Mouse (Mus musculus) brain, embryonic 18.5 days (tissue): Measurements from ENCODE around the gene Mertk.
A peak's percentile ranks its signal among the peaks of the same experiment; 100 is the strongest.

Source experiments
- DNase-seq: peaks from one replicate; pipeline ENCODE4 v3.0.0-alpha.2; 2012; ENCODE audit warnings: low read depth, low spot score

The Mertk gene

GRCm38 (mm10) chr2:128722106-128722710 lies 23.5 kb downstream of the Mertk start:
- DNase-seq, result no peak

DNA sequence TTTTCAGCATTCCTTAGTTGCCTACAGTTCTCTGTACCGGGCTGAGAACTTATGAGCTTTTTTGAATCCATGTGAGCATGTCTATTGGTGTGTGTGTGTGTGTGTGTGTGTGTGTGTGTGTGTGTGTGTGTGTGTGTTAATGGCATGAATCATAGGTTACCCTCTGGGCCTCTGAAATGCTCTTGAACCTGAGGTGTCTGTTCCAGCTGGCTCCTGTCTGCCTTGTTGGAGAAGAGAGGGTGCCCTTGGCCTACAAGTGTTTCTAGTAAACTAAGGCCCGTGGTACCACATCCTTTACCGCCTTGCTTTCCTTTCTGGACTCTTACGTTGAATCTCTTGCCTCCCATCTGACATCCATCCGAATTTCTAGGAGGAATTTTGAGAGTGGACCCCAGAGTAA lies 27.3 kb downstream of the Mertk start:
- no peak for DNase-seq

DNA sequence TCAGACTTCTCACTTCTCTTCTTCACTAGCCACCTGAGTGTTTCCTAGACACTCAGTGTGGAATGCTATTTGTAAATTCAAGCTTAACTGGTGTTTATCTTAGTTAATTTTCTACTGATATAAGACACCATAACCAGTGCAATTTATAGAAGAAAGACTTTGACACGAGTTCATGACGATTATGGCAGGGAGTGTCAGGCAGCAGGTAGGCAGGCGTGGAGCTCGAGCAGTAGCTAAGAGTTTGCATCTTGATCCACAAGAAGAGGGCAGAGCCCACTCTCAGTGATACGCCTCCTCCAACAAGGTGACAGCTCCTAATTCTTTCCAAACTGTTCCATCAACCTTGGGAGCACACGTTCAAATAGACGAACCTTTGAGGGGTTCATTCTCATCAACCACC lies 27.9 kb downstream of the Mertk start:
- no peak for DNase-seq

GRCm38 (mm10) chr2:128727552-128727951 lies 28.8 kb downstream of the Mertk start:
- no peak for DNase-seq

DNA sequence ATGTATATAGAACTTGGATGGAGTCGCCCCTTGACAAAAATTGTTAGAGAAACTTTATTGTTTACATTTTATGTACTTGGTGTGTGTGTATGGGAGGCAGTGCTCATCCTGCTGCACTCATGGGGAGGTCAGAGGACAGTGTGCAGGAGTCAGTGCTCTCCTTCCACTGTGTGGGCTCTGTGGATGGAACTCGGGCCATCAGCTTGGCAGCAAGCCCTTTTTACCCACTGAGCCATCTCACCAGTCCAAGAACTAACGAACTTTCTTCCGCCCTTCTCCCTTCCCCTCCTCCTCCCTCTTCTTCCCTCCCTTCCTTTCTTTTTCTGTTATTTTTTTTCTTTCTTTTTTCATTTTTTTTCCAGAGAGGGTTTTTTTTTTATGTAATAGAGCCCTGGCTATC lies 29.3 kb downstream of the Mertk start:
- DNase-seq, result no peak

- DNase-seq, result no peak
Observed at GRCm38 (mm10) chr2:128729141-128729540, 30.4 kb downstream of the Mertk start.

DNA sequence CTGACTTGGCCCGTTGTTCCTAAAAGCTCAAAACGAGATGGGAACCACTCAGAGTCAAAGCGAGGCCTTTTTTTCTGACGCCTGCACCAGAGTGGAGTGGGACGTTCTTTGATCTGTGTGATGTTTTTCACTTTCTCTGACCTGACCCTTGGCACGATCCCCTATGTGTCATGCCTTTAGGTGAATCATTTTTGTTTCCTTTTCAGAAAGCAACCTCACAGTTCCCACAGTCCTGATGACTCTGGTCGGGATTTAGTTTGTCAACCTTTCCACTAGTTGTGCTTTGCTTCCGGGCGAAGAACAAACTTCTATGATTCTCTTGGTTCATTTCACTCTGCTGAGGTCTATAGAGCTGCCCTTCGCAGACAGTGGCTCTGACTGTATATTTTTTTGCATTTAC lies 32.8 kb downstream of the Mertk start:
- DNase-seq, result no peak

DNA sequence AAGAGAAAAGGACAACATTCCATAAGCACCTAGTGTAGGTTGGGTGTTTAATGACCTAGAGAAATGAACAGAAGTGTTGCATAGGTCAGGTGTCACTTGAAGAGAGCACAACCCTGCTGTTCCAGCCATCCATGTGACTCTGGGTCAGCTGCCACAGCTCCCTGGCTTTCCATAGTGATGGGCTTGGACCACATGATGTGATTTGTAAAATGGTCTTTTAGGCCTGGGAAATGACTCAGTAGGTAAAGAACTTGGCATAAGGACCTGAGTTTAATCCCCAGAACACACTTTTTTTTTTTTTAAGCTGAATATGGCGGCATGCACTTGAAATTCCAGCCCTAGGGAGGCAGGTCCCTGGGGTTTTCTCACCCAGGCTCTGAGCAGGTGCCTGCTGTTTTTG lies 33.2 kb downstream of the Mertk start:
- no peak for DNase-seq

DNA sequence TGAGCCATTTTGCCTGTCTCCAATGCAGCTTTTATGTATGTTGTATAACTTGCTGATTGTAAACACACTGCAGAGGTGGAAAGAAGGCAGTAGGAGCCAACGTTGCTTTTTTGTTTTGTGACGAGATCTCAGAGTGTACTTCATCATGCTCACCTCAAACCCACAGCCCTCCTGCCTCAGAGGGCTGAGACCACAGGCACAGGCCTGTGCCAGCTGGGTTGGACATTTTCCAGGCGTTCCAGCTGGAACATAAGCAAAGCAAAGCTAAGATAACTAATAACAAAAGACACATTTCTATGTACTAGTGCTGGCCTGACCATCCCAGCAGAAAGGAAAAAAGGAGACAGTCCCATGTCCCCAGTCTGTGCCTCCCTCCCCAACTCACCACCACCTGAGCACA lies 36.3 kb downstream of the Mertk start:
- DNase-seq, result no peak

DNA sequence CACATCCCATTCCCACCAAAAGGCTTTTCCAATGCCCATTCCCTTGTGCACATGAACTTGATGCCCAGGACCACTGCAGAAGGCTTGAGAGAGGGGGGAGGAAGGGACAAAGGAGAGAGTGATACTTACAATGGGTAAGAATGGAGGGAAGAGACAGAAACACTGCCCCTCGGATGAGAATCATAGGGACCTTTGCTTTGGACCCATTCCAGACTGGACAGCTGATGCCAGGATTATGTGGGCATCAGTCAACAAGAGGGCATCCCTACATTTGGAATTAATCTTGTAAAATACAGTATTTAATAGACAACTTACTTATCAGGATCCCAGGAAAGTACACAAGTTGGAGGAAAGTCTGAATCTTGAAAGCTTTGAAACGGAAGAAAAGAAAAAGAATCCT lies 38.3 kb downstream of the Mertk start:
- DNase-seq, result no peak

GRCm38 (mm10) chr2:128737796-128738195 lies 39.0 kb downstream of the Mertk start:
- no peak for DNase-seq

- peak; percentile 45 for DNase-seq
Observed at GRCm38 (mm10) chr2:128738725-128739258, 40.0 kb downstream of the Mertk start.

DNA sequence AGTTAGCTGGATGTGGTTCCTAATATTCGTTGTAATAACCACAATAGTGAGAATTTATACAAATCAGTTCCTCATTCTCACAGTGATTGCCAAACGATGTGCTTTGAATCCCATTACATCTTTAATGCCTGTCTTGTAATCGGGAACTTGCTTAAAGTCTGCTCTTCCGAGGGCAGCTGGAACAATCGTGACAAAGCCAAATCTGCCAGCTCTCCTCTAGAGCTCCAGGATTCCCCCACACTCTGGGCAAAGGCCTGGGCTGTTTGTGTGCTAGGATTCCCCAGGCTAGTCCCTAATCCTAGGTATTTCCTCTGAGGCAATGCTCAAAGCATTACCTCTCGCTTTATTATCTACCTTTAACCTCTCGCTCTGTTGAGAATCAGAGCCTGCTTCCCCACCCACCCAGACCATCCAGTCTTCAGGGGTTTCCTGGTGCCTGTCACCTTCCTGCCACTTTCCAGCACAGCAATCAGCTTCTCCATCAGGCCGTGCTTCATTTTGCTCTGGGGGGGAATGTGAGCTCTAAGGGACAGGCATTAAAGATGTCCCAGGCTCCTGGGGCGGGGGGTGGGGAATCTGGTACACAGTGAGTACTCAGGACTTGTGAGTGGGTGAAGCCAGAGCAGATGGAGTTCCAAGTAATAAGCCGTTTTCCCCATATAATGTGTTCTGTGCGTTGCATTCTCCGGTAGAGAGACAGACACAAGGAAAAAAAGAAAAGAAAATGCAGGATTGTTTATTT lies 47.3 kb downstream of the Mertk start:
- no peak for DNase-seq

DNA sequence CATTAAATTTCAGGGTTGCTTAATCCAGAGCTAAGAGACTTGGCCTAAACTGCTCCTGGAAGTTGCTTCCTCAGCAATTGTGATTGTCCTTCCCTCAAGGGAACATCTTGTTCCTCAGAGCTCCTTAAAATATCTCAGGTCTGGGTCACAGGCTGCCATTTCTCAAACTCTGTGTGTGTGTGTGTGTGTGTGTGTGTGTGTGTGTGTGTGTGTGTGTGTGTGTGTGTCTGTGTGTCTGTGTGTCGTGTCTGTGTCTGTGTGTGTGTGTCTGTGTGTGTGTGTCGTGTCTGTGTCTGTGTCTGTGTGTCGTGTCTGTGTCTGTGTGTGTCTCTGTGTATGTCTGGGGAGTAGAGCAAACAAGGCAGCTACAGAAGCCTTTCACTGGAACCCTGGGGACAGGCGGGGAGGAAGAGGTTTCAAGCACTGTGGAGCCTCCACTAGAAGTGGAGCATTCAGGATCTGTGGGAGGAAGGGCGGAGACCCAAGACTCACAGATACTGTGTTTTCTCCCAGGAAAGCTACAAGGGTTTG lies 47.9 kb downstream of the Mertk start:
- DNase-seq, result no peak

GRCm38 (mm10) chr2:128747433-128748028 lies 48.8 kb downstream of the Mertk start:
- DNase-seq, result no peak

GRCm38 (mm10) chr2:128748171-128748570 lies 49.4 kb downstream of the Mertk start:
- no peak for DNase-seq

DNA sequence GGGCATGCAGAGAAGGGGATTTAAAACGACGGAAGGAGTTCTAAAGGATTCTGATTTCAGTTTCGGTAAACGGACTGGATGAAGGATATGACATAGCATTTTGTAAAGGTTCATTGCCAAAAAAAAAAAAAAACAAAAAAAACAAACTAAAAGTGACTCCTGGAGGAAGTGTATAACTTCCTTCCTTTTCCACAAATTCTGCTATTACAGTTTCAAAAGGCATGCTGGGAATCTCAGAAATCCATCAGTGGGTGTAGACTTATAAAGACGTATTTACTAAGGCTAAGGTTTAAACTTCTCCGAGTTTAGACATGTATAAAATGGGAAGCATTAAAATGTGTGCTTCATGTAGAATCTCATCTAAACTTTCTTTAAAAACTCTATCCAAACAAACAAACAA lies 52.3 kb downstream of the Mertk start:
- DNase-seq, result no peak

- no peak for DNase-seq
Observed at GRCm38 (mm10) chr2:128753295-128753873, 54.6 kb downstream of the Mertk start.

DNA sequence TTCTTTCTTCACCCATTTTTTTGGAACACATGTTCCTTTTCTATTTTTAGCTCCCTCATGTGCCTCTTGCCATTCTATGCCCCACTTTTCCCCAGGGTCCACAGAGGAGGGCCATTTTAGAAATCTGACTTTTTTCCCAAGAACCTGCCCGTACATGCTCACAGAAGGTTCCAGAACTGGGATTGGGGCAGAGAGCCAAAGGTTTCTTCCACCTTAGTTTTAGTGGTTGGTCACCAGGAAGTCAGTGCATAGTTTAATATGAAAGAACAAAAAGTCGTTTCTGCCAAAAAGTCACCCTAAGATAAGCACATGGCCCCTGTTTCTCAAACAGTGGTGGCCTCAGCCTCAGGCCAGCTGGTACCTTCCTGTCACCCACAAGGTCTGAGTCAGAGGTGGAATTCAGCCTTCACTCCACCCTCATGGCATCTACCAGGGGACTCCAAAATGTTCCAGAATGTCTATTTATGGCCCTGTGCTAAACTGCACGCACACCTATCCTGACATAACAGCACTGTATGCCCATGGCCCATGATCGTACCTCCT lies 56.5 kb downstream of the Mertk start:
- no peak for DNase-seq

GRCm38 (mm10) chr2:128758724-128759340 lies 60.1 kb downstream of the Mertk start:
- no peak for DNase-seq

- DNase-seq, result no peak
Observed at GRCm38 (mm10) chr2:128762008-128762407, 63.3 kb downstream of the Mertk start.

DNA sequence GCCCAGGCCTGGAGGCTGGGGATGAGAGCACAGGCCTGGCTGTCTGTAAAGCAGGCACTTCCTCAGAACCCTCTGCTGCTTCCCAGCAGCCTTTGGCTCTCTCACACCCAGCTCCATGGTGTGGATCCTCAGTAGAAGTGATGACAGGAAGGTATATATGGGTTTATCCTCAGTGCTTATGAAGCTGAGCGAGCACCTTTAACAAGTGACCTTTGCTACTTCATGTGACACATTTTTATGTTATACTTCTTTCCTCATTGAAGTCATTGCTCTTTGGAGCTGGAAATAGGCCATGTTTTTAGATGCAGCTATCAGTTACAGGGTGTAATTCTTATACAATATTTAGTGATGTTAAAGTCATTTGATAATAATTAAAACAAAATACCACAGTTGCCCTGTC lies 67.0 kb downstream of the Mertk start:
- no peak for DNase-seq
